Mouse (Mus musculus): ENCODE measurements at regions not wholly inside any gene's neighbourhood (a gene's known extent, or its start where the extent isn't known, plus 50 kb on each side); places are given as distances from the start of the nearest gene placed in this dataset.

- ATAC-seq (ENCODE audit: insufficient read depth, low read depth) (no peak), DNase-seq (ENCODE audit: low spot score) (no peak)
- no peak overlapping the region for H3K9ac ChIP-seq (replicated peaks; ENCODE audit: low read depth, low read length)
- 83% methylated on average over 5 of the region's 5 CpGs for WGBS
- no peaks in the 10 kb centered on the region for H3K4me1 ChIP-seq (ENCODE audit: control insufficient read depth, insufficient read depth)
- H3K4me3 ChIP-seq (ENCODE audit: low read depth, low read length): no peak overlapping the region
- H3K4me2 ChIP-seq (ENCODE audit: low read depth, low read length): no peak overlapping the region
- H3K36me3 ChIP-seq (replicated peaks; ENCODE audit: control insufficient read depth, insufficient read depth, low read length): no peaks in the 10 kb centered on the region
- H3K27me3 ChIP-seq (ENCODE audit: control insufficient read depth, insufficient read depth, low read length): no peaks in the 10 kb centered on the region
- no peak overlapping the region for H3K27ac ChIP-seq (ENCODE audit: low read depth)
- H3K9me3 ChIP-seq (replicated peaks; ENCODE audit: control insufficient read depth, low read length): no peaks in the 10 kb centered on the region
- TF ChIP-seq EP300 (IDR thresholded peaks at IDR 0.05; ENCODE audit: low read depth) (no peak), CTCF (IDR thresholded peaks at IDR 0.05; ENCODE audit: low read depth) (no peak)
Observed at GRCm38 (mm10) chr17:44397829-44398228, 209.4 kb downstream of the Clic5 start.

- H3K4me1 ChIP-seq (ENCODE audit: control insufficient read depth, insufficient read depth): no peaks in the 10 kb centered on the region
- no peak overlapping the region for H3K4me2 ChIP-seq (ENCODE audit: low read depth, low read length)
- no peak for ATAC-seq (ENCODE audit: insufficient read depth, low read depth)
- H3K9me3 ChIP-seq (replicated peaks; ENCODE audit: control insufficient read depth, low read length): no peaks in the 10 kb centered on the region
- no peak overlapping the region for H3K27ac ChIP-seq (ENCODE audit: low read depth)
- no peak for TF ChIP-seq CTCF (IDR thresholded peaks at IDR 0.05; ENCODE audit: low read depth)
- TF ChIP-seq EP300 (IDR thresholded peaks at IDR 0.05; ENCODE audit: low read depth): no peak
- 64% methylated on average over 5 of the region's 5 CpGs for WGBS
- no peaks in the 10 kb centered on the region for H3K36me3 ChIP-seq (replicated peaks; ENCODE audit: control insufficient read depth, insufficient read depth, low read length)
- H3K9ac ChIP-seq (replicated peaks; ENCODE audit: low read depth, low read length): no peak overlapping the region
- no peak overlapping the region for H3K4me3 ChIP-seq (ENCODE audit: low read depth, low read length)
- DNase-seq (ENCODE audit: low spot score): no peak
- no peaks in the 10 kb centered on the region for H3K27me3 ChIP-seq (ENCODE audit: control insufficient read depth, insufficient read depth, low read length)
Observed at GRCm38 (mm10) chr17:44398231-44398630, 209.8 kb downstream of the Clic5 start.

GRCm38 (mm10) chr17:44404923-44405322 is 216.5 kb downstream of the Clic5 start:
- Histone ChIP-seq H3K9ac (replicated peaks; ENCODE audit: low read depth, low read length) (no peak overlapping the region), H3K4me3 (ENCODE audit: low read depth, low read length) (no peak overlapping the region), H3K27ac (ENCODE audit: low read depth) (no peak overlapping the region), H3K4me2 (ENCODE audit: low read depth, low read length) (no peak overlapping the region), H3K27me3 (ENCODE audit: control insufficient read depth, insufficient read depth, low read length) (no peaks in the 10 kb centered on the region), H3K9me3 (replicated peaks; ENCODE audit: control insufficient read depth, low read length) (no peaks in the 10 kb centered on the region), H3K36me3 (replicated peaks; ENCODE audit: control insufficient read depth, insufficient read depth, low read length) (no peaks in the 10 kb centered on the region), H3K4me1 (ENCODE audit: control insufficient read depth, insufficient read depth) (no peaks in the 10 kb centered on the region)
- no peak for DNase-seq (ENCODE audit: low spot score)
- ATAC-seq (ENCODE audit: insufficient read depth, low read depth): no peak
- no peak for TF ChIP-seq CTCF (IDR thresholded peaks at IDR 0.05; ENCODE audit: low read depth)
- TF ChIP-seq EP300 (IDR thresholded peaks at IDR 0.05; ENCODE audit: low read depth): no peak
- 80% methylated on average over 6 of the region's 6 CpGs for WGBS

GRCm38 (mm10) chr17:44410961-44411360 is 222.6 kb downstream of the Clic5 start:
- H3K4me1 ChIP-seq (ENCODE audit: control insufficient read depth, insufficient read depth): no peaks in the 10 kb centered on the region
- 0 out of 2 replicates have a peak, but pooled peaks cover 6% of the 10 kb centered on the region for H3K9me3 ChIP-seq (replicated peaks; ENCODE audit: control insufficient read depth, low read length)
- DNase-seq (ENCODE audit: low spot score): no peak
- H3K9ac ChIP-seq (replicated peaks; ENCODE audit: low read depth, low read length): no peak overlapping the region
- no peaks in the 10 kb centered on the region for H3K36me3 ChIP-seq (replicated peaks; ENCODE audit: control insufficient read depth, insufficient read depth, low read length)
- no peak for TF ChIP-seq EP300 (IDR thresholded peaks at IDR 0.05; ENCODE audit: low read depth)
- TF ChIP-seq CTCF (IDR thresholded peaks at IDR 0.05; ENCODE audit: low read depth): no peak
- H3K4me2 ChIP-seq (ENCODE audit: low read depth, low read length): no peak overlapping the region
- no peak overlapping the region for H3K4me3 ChIP-seq (ENCODE audit: low read depth, low read length)
- H3K27ac ChIP-seq (ENCODE audit: low read depth): no peak overlapping the region
- no peak for ATAC-seq (ENCODE audit: insufficient read depth, low read depth)
- 72% methylated on average over 2 of the region's 2 CpGs for WGBS
- H3K27me3 ChIP-seq (ENCODE audit: control insufficient read depth, insufficient read depth, low read length): no peaks in the 10 kb centered on the region

- Histone ChIP-seq H3K36me3 (replicated peaks; ENCODE audit: control insufficient read depth, insufficient read depth, low read length) (no peaks in the 10 kb centered on the region), H3K27ac (ENCODE audit: low read depth) (no peak overlapping the region), H3K4me2 (ENCODE audit: low read depth, low read length) (no peak overlapping the region), H3K9ac (replicated peaks; ENCODE audit: low read depth, low read length) (no peak overlapping the region), H3K4me1 (ENCODE audit: control insufficient read depth, insufficient read depth) (peaks cover 7% of the 10 kb centered on the region; the same call in 1 of the 2 replicates), H3K9me3 (replicated peaks; ENCODE audit: control insufficient read depth, low read length) (0 out of 2 replicates have a peak, but pooled peaks cover 7% of the 10 kb centered on the region), H3K4me3 (ENCODE audit: low read depth, low read length) (no peak overlapping the region), H3K27me3 (ENCODE audit: control insufficient read depth, insufficient read depth, low read length) (no peaks in the 10 kb centered on the region)
- no peak for DNase-seq (ENCODE audit: low spot score)
- no peak for ATAC-seq (ENCODE audit: insufficient read depth, low read depth)
- WGBS: 58% methylated on average over 11 of the region's 11 CpGs
- TF ChIP-seq CTCF (IDR thresholded peaks at IDR 0.05; ENCODE audit: low read depth): no peak
Observed at GRCm38 (mm10) chr17:44418676-44419404, 230.5 kb downstream of the Clic5 start.

- no peaks in the 10 kb centered on the region for H3K36me3 ChIP-seq (replicated peaks; ENCODE audit: control insufficient read depth, insufficient read depth, low read length)
- DNase-seq (ENCODE audit: low spot score): no peak
- no peak for TF ChIP-seq EP300 (IDR thresholded peaks at IDR 0.05; ENCODE audit: low read depth)
- TF ChIP-seq CTCF (IDR thresholded peaks at IDR 0.05; ENCODE audit: low read depth): no peak
- H3K9ac ChIP-seq (replicated peaks; ENCODE audit: low read depth, low read length): no peak overlapping the region
- 0 out of 2 replicates have a peak, but pooled peaks cover 7% of the 10 kb centered on the region for H3K9me3 ChIP-seq (replicated peaks; ENCODE audit: control insufficient read depth, low read length)
- 83% methylated on average over 7 of the region's 7 CpGs for WGBS
- no peak for ATAC-seq (ENCODE audit: insufficient read depth, low read depth)
- H3K4me1 ChIP-seq (ENCODE audit: control insufficient read depth, insufficient read depth): peaks cover 7% of the 10 kb centered on the region; the same call in 1 of the 2 replicates
- H3K4me3 ChIP-seq (ENCODE audit: low read depth, low read length): no peak overlapping the region
- no peak overlapping the region for H3K4me2 ChIP-seq (ENCODE audit: low read depth, low read length)
- no peak overlapping the region for H3K27ac ChIP-seq (ENCODE audit: low read depth)
- no peaks in the 10 kb centered on the region for H3K27me3 ChIP-seq (ENCODE audit: control insufficient read depth, insufficient read depth, low read length)
Observed at GRCm38 (mm10) chr17:44419405-44419729, 231.0 kb downstream of the Clic5 start.
